Mouse (Mus musculus) megakaryocyte, embryonic 14.5 days (primary cell): Measurements from ENCODE around the gene Ndufa6.

Source experiments
- FLI1 ChIP-seq: IDR thresholded peaks from 2 replicates; pipeline ENCODE4 v1.6.1; 2012; ENCODE audit warnings: low read length, inconsistent platforms, mixed read lengths
- GATA1 ChIP-seq: IDR thresholded peaks from 3 replicates; pipeline ENCODE4 v1.6.1; 2012; ENCODE audit warnings: mixed read lengths, low read length, inconsistent platforms, borderline replicate concordance

GRCm38 (mm10) chr15:82378261-82379180 is 24.4 kb upstream of the Ndufa6 start:
- TF ChIP-seq GATA1 (no peak), FLI1 (no peak)
